Mouse (Mus musculus): Measurements from ENCODE around the gene Dohh.

The Dohh gene

GRCm38 (mm10) chr10:81356991-81357844, 27.0 kb upstream of the Dohh start, which contains the start of gene Mfsd12:
TSS of gene Mfsd12 (plus strand) at chr10:81357491.
- DNase-seq (ENCODE audit: extremely low read depth, low read depth): no peak

DNA sequence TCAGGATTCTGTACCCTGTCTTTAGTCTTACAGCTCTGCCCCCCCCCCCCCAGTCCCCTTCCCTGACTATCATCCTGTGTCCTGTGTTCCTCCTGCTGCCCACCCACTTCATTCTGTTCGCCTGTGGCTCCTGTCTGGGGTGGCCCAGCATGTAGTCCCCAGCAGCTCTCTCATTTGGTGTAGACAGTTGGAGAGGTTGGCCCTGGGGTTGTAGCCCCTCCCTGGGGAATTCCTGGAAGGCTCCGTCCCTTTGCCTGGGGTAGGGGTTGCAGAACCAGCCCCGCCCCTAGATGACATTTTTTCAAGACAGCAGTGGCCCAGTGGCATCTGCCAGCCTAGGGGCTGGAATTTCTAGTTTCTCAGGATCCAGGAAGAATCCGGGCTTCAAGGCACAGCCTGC, 26.0 kb upstream of the Dohh start:
- no peak for DNase-seq (ENCODE audit: extremely low read depth, low read depth)

GRCm38 (mm10) chr10:81358841-81359240, 25.4 kb upstream of the Dohh start:
- DNase-seq (ENCODE audit: extremely low read depth, low read depth): no peak

GRCm38 (mm10) chr10:81360721-81361120, 23.5 kb upstream of the Dohh start:
- DNase-seq (ENCODE audit: extremely low read depth, low read depth): no peak

DNA sequence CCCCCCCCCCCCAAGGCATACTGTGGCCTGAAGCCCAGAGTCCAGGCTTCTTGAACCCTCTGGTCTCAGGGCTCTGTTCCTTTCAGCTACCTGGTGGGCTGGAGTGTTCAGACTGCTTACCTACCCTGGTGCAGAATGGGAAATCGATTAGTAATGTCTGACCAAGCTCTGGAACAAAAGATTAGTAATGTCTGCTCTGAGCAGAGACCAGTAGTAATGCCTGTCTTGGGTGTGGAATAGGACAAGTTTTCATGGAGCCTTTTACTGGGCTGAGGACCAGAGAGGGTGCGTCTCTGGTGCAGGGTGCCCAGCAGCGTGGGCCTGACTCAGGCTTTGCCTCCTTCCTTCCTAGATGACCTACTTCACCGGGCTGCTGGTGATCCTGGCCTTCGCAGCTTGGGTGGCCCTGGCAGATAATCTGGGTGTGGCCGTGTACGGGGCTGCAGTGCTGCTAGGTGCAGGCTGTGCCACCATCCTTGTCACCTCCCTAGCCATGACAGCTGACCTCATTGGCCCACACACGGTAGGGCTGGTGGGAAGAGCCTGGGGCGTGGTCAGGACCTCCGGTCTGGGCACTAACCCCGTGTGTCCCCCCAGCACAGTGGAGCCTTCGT, 21.8 kb upstream of the Dohh start:
- DNase-seq (ENCODE audit: extremely low read depth, low read depth): no peak

GRCm38 (mm10) chr10:81363436-81364346, 20.5 kb upstream of the Dohh start:
- no peak for DNase-seq (ENCODE audit: extremely low read depth, low read depth)

DNA sequence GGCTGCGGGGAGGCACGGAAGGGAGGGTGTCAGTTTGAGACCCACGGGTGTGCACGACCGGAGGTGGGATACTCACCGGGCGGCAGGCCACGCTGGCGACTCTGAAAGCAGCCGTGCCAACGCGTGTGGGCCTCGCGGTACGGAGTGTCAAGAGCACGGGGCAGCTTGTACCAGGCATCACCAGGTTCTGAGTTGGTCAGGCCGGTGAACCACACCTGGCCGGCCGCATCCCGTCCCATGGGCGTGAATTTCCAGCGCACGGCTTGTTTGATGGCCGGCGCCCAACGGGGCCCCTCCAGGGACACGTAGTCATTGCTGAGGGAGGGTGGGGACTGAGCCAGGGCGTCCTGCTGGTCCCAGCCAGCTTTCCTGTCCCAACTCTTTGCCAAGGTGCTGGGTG, 19.6 kb upstream of the Dohh start:
- DNase-seq (ENCODE audit: extremely low read depth, low read depth): no peak

DNA sequence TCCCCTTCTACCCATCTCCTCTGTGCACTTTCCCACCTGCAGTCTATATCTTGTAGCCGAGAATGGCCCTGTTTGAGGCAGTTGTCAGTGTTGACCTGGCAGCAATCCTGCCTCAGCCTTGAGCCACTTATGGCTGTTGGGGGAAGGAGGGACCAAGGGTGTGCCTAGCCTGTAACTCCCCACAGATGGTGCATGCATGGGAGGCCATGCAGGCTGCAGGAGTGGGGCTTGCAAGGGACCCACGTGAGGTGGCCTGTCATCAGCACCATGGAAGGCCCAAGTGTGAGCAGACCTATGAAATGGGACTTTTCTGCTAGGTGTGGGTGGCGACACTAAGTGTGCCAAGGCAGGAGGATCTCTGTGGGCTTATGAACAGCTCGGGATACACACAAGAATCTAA, 19.2 kb upstream of the Dohh start:
- DNase-seq (ENCODE audit: extremely low read depth, low read depth): no peak

DNA sequence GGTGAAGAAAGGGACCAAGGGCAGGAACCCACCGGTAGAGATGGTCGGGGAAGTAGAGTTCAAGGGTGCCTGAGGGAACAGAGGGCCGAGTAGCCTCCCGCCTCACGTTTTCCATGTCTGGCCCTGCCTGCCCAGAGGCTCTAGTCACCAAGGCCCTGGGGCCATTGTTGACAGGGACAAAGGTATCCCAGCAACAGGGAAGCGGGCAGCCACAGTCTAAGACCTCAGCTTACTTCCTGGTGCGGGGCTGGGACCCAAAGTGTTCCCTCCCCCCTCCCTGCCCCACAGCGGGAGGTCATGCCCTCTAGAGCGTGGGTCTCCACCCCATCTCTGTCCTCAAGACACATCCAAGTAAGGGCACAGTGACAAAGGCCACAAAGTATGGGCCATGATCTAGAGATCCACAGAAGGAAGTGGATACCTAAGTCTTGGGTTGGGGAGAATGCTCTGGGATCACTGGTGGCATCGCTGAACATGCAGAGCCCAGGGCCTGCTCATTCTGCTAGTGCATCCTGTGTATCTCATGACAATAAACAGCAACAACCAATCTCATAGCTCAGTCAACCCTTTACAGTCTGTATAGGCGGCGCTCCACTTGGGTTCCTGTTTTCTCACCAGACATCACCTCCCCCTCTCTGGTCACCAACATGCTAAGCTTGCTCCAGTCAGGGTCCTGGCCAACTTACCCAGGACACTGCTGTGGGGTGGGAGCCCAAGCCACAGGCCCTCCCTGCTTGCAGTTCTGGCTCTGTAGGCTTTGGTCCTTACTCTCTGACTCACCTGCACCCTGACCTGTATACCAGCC, 18.4 kb upstream of the Dohh start, which contains the start of gene 4930404N11Rik:
4930404N11Rik (minus strand) TSS at position 145 of the 805 bp plus-strand sequence.
- DNase-seq (ENCODE audit: extremely low read depth, low read depth): no peak

GRCm38 (mm10) chr10:81366477-81367206, 17.6 kb upstream of the Dohh start:
- no peak for DNase-seq (ENCODE audit: extremely low read depth, low read depth)

DNA sequence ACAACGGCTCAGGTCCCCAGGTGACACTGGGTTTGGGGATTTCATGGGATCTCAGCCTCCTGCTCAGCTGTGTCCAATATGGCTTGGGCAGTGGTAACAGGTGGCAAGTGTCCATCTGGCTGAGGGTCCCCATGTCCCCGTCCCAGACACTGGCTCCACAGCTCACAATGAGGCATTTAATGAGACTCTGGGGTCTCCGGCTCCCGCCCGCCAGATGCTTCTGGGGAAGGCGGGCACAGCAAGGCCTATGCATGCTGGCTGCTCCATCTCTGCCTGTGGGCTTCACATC, 17.1 kb upstream of the Dohh start:
- DNase-seq (ENCODE audit: extremely low read depth, low read depth): no peak

GRCm38 (mm10) chr10:81375322-81375721, 8.9 kb upstream of the Dohh start:
- no peak for DNase-seq (ENCODE audit: extremely low read depth, low read depth)

DNA sequence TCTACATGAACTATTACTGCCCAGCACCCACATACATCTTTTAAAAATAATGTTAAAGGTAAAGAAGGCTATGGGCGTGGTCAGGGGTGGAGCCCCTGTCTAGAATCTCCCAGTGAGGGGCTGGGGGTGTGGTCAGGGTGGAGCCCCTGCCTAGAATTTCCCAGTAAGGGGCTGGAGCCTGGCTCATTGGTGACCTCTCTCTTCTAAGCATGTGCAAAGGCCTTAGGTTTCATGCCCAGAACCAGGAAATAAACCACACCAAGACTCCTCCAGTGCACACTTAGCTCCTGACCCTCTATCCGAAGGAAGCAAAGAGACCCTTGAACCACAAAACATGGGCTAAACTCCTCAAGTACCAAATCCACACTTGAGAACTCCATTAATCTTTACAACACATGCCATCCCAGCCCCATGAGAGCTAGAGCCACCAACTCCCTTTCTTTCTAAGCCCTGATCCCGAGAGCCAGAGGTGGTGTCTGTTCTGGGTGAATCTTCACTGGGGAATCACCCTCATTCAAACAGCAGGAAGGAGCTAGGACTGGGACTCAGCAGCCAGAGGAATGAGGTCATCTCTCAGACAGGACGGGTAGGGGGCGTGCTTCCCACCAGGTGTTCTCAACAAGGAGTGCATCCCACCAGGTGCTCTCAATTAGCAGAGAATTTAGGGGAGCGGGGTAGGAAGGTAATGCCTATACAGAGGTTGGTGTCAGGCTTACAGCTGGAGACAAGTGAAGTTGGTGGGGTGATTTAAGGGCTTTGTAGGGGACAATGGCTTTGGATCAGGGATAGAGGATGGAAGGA, 7.5 kb upstream of the Dohh start:
- DNase-seq (ENCODE audit: extremely low read depth, low read depth): no peak

- DNase-seq (ENCODE audit: extremely low read depth, low read depth): no peak
These were observed 6.9 kb upstream of the Dohh start for GRCm38 (mm10) chr10:81377362-81377664.

DNA sequence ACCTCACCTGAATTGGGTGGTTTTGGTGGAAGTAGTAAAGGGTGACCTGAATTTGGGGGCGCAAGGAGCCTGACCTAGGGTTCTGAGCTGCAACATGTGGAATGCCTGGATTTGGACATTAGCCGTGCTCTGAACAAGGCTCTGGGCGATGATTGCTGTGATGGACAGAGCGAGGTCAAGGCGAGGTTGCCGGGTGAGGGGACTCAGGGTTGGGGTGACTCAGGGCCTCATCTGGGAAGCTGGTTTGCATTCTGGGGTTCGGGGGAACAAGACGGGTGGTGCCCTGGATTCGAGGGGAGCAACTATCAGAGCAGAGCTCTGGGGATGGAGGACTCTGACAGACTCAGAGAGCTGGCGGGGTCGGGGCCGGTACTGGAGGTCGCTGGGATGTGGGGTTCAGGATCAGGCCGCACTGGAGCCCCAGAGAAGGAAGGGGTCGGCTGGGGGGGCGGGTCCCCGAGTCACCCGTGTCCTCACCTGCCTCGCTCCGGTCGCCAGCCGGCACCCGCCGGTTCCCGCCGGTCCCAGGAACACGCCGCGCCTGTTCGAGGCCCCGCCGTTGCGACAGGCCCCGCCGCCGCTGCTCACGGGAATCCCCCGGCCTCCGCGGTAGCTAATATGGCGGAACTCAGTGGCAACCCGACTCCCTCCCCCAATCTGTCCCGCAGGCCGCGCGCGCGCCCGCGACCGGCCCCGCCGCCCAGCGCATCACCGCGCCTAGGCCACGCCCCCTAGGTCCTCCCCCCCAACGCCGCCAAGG, 6.3 kb upstream of the Dohh start, which contains the start of gene Fzr1:
Fzr1 (minus strand) TSS at position 724 of the 760 bp plus-strand sequence.
- DNase-seq (ENCODE audit: extremely low read depth, low read depth): no peak

- peak; percentile 96 for DNase-seq (ENCODE audit: extremely low read depth, low read depth)
These were observed 5.6 kb upstream of the Dohh start for GRCm38 (mm10) chr10:81378553-81379182.

GRCm38 (mm10) chr10:81379183-81379553, 5.1 kb upstream of the Dohh start:
- no peak for DNase-seq (ENCODE audit: extremely low read depth, low read depth)

GRCm38 (mm10) chr10:81379809-81380378, 4.3 kb upstream of the Dohh start:
- DNase-seq (ENCODE audit: extremely low read depth, low read depth): no peak

Measured in MEL-GATA-1-ER (cell line).